Mouse (Mus musculus) spleen, adult 2 months (tissue): ENCODE results near the gene Nuak2.

Experiments used
- CTCF ChIP-seq: fragments of 200-500 bp; IDR thresholded peaks from 2 replicates; pipeline ENCODE4 v1.5.1; 2011; ENCODE audit warnings: mild to moderate bottlenecking, inconsistent platforms; ENCODE audit not compliant: insufficient read depth, insufficient read length, insufficient replicate concordance; ENCODE audit errors: extremely low read depth
- POLR2A ChIP-seq: fragments of 200-500 bp; IDR thresholded peaks from 2 replicates; pipeline ENCODE4 v1.6.1; 2011; ENCODE audit warnings: low read depth, low read length, inconsistent platforms

DNA sequence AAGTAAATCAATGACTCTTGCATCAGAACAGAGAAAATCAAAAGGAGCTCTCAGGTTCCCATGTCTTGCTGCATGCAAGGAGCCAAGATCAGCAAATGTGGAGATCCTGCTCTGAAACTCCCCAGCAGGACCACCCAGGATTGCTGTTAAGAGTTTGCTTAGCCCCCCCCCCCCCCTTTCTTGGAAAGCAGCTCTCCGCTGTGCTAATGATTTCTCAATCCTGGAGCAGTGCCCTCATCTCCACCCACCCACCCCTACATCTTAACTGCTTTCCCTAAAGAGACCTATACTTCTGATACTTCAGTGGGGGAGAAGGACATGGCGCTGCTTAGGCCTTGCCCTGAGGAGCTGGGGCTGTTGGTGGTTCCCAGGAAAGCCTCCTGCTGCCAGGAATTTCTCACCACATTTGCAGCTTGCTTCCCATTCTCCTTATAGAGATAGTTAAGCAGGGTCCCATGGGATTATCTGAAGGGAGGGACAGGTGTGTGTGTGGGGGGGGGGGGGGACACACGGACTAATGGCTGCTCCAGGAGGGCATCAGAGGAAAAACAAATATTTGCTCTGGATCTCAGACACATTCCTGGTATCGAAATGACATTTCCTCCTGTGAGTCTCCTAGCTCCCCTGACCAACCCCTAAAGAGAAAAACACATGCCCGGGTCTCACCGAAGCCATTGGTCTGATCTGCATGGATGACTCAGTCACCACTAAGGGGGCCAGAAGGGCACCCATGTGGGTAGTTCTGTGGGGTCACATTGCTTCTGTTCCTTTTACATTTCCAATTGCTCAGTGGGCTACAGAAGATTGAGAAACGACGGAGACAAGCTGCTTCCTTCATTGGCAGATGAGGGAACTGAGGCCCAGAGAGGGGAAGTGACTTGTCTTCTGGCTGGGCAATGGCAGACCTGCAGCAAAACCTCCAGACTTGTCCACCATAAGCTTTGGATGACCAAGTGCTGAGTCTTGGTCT, 2.3 kb downstream of the Nuak2 start:
- no peak for TF ChIP-seq CTCF
- TF ChIP-seq POLR2A, result no peak
